Mouse (Mus musculus): ENCODE results near the gene Irf8. TPM values are rescaled to one million over a fixed set of nuclear protein-coding genes. Genes with fewer than 3 reads are reported as not detected.
A peak's percentile ranks its signal among the peaks of the same experiment; 100 is the strongest.
"Not testable (repeated sequence)": the region's sequence is repeated elsewhere in the genome, so short reads cannot be mapped to it uniquely, and the experiment has no call there.

The Irf8 gene
- polyA plus RNA-seq, 1 experiment from 2014 or later: 25.4 TPM

GRCm38 (mm10) chr8:120792710-120793109, 56.6 kb downstream of the Irf8 start:
- H3K9me3 ChIP-seq (replicated peaks; ENCODE audit: control insufficient read depth, low read length): no peaks in the 10 kb centered on the region
- H3K9ac ChIP-seq (ENCODE audit: low read length): no peak overlapping the region
- H3K4me3 ChIP-seq (replicated peaks; ENCODE audit: low read length): no peak overlapping the region
- no peak overlapping the region for H3K4me2 ChIP-seq (ENCODE audit: low read depth, low read length)
- WGBS: 85% methylated on average over 15 of the region's 15 CpGs
- H3K36me3 ChIP-seq (ENCODE audit: control insufficient read depth, insufficient read depth, low read length): no peaks in the 10 kb centered on the region
- no peak for ATAC-seq (ENCODE audit: insufficient read depth, low FRiP score)
- H3K27me3 ChIP-seq (ENCODE audit: control insufficient read depth, insufficient read depth, low read length): no peaks in the 10 kb centered on the region; the same call in 1 of the 2 replicates
- peaks cover 2% of the 10 kb centered on the region; the same call in 1 of the 2 replicates for H3K4me1 ChIP-seq (ENCODE audit: control insufficient read depth, insufficient read depth, low read length)
- H3K27ac ChIP-seq (ENCODE audit: low read length): no peak overlapping the region

DNA sequence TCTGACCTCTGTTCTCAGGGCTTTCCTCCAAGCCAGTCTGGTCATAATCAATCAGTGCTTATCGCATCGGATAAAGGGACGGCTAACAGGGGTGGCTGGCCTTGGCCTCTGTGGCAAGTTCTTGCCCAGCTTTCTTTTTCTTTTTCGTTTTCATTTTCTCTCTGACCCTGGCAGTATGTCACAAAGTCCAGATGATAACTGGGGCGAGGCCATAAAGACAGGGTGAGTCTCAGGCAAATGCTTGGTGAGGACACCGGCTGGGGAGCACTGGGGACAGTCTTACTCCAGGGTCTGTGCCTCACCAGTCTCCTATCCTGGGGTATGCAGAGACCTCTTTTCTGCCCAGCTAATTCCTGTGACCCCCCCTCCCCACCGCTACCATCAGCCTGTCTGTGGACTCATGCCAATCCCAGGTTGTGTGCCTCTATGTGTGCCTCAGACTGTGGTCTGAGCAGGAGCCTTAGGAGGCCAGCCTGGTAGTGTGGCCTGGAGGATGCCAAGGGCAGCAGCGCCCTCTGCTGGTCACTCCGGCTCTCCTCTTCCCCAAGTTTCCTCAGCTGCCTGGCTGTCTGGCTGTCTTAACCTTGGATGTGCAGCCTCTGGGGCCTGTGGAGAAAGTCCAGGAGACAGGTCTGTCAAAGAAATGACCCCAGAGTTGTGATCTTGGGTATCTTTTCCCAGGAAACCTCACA, 59.9 kb downstream of the Irf8 start:
- ATAC-seq (ENCODE audit: insufficient read depth, low FRiP score): peak; percentile 76

DNA sequence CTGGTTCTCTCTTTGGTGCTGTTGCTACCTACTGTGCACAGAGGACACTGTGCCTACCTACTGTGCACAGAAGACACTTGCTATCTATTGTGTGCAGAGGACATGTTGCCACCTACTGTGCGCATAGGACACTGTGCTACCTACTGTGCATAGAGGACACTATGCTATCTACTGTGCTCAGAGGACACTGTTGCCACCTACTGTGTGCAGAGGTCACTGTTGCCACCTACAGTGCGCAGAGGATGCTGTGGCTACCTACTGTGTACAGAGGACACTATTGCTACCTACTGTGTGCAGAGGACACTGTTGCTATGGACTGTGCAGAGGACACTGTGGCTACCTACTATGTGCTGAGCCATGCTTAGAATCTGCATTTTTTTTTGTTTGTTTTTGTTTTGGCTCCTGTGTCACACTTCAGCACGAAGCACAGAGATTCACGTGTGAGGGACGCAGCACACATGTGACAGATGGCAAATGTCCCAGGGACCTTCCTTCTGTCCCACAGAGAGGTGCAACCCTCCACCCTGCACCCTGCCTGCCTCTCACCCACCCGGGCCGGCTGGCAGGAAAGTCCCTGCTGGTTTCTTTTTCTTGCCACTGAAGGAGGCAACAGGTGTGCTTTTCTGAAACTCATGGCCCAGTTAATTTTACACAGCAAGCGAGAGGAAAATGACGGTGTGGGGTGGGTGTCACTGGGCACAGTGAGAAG, 61.0 kb downstream of the Irf8 start:
- H3K27me3 ChIP-seq (ENCODE audit: control insufficient read depth, insufficient read depth, low read length): peaks cover 4% of the 10 kb centered on the region; the same call in 1 of the 2 replicates
- H3K4me1 ChIP-seq (ENCODE audit: control insufficient read depth, insufficient read depth, low read length): no peaks in the 10 kb centered on the region
- no peak overlapping the region for H3K4me3 ChIP-seq (replicated peaks; ENCODE audit: low read length)
- no peaks in the 10 kb centered on the region for H3K9me3 ChIP-seq (replicated peaks; ENCODE audit: control insufficient read depth, low read length)
- no peak overlapping the region for H3K4me2 ChIP-seq (ENCODE audit: low read depth, low read length)
- WGBS: 81% methylated on average over 9 of the region's 9 CpGs
- no peak overlapping the region for H3K9ac ChIP-seq (ENCODE audit: low read length)
- H3K27ac ChIP-seq (ENCODE audit: low read length): no peak overlapping the region
- H3K36me3 ChIP-seq (ENCODE audit: control insufficient read depth, insufficient read depth, low read length): no peaks in the 10 kb centered on the region
- ATAC-seq (ENCODE audit: insufficient read depth, low FRiP score): no peak

More for the DNA sequence above, 59.9 kb downstream of the Irf8 start:
- Histone ChIP-seq H3K27me3 (ENCODE audit: control insufficient read depth, insufficient read depth, low read length) (no peaks in the 10 kb centered on the region), H3K27ac (ENCODE audit: low read length) (no peak overlapping the region), H3K9me3 (replicated peaks; ENCODE audit: control insufficient read depth, low read length) (no peaks in the 10 kb centered on the region), H3K4me3 (replicated peaks; ENCODE audit: low read length) (no peak overlapping the region), H3K36me3 (ENCODE audit: control insufficient read depth, insufficient read depth, low read length) (no peaks in the 10 kb centered on the region), H3K4me1 (ENCODE audit: control insufficient read depth, insufficient read depth, low read length) (no peaks in the 10 kb centered on the region), H3K9ac (ENCODE audit: low read length) (no peak overlapping the region), H3K4me2 (ENCODE audit: low read depth, low read length) (no peak overlapping the region)
- 40% methylated on average over 9 of the region's 9 CpGs for WGBS

DNA sequence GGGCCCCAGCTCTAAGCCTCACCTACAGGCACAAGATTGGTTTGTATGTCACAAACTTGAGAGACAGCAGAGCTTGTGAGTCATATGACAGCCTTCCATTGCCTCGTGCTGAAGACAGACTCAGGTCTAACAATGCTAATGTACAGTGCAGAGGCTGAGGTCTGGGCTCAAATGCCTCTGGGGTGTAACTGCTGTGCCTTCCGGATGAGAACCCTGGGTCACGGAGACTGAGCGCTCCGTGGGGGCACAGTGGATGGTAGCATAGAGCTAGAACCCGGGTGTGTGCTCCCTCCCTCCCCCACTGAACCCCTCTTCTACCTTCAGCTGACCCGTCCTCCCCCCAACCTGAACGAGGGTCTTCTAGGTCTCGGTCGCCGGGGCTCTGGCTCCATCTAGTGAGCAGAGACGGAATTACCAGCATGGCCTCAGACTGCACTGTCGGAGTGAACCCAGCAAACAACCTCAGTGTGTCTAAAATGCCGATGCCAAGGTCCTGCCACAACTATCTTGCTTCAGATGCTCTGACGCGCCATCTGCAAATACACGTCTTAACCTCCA, 64.2 kb downstream of the Irf8 start:
- Histone ChIP-seq H3K4me2 (ENCODE audit: low read depth, low read length) (peak overlapping the region; percentile 24; the same call in 1 of the 2 replicates), H3K27ac (ENCODE audit: low read length) (no peak overlapping the region)
- no peak for ATAC-seq (ENCODE audit: insufficient read depth, low FRiP score)

GRCm38 (mm10) chr8:120803661-120804375, 67.7 kb downstream of the Irf8 start:
- not testable (repeated sequence) for ATAC-seq (ENCODE audit: insufficient read depth, low FRiP score)

More for the DNA sequence above, 64.2 kb downstream of the Irf8 start:
- H3K36me3 ChIP-seq (ENCODE audit: control insufficient read depth, insufficient read depth, low read length): no peaks in the 10 kb centered on the region
- no peaks in the 10 kb centered on the region for H3K4me1 ChIP-seq (ENCODE audit: control insufficient read depth, insufficient read depth, low read length)
- H3K27me3 ChIP-seq (ENCODE audit: control insufficient read depth, insufficient read depth, low read length): peaks cover 4% of the 10 kb centered on the region; the same call in 1 of the 2 replicates
- peak overlapping the region; percentile 5; the same call in 1 of the 2 replicates for H3K9ac ChIP-seq (ENCODE audit: low read length)
- no peaks in the 10 kb centered on the region for H3K9me3 ChIP-seq (replicated peaks; ENCODE audit: control insufficient read depth, low read length)
- 9% methylated on average over 17 of the region's 17 CpGs for WGBS
- no peak overlapping the region for H3K4me3 ChIP-seq (replicated peaks; ENCODE audit: low read length)

GRCm38 (mm10) chr8:120804741-120805140, 68.6 kb downstream of the Irf8 start:
- Histone ChIP-seq H3K9ac (ENCODE audit: low read length) (no peak overlapping the region), H3K4me1 (ENCODE audit: control insufficient read depth, insufficient read depth, low read length) (no peaks in the 10 kb centered on the region), H3K4me2 (ENCODE audit: low read depth, low read length) (no peak overlapping the region), H3K27me3 (ENCODE audit: control insufficient read depth, insufficient read depth, low read length) (peaks cover 4% of the 10 kb centered on the region; the same call in 1 of the 2 replicates), H3K9me3 (replicated peaks; ENCODE audit: control insufficient read depth, low read length) (no peaks in the 10 kb centered on the region), H3K36me3 (ENCODE audit: control insufficient read depth, insufficient read depth, low read length) (no peaks in the 10 kb centered on the region), H3K27ac (ENCODE audit: low read length) (no peak overlapping the region), H3K4me3 (replicated peaks; ENCODE audit: low read length) (no peak overlapping the region)
- no peak for ATAC-seq (ENCODE audit: insufficient read depth, low FRiP score)
- WGBS: 74% methylated on average over 3 of the region's 3 CpGs

More at GRCm38 (mm10) chr8:120803661-120804375, 67.7 kb downstream of the Irf8 start:
- not testable (repeated sequence) for H3K27me3 ChIP-seq (ENCODE audit: control insufficient read depth, insufficient read depth, low read length); H3K4me3 ChIP-seq (replicated peaks; ENCODE audit: low read length); H3K9me3 ChIP-seq (replicated peaks; ENCODE audit: control insufficient read depth, low read length); H3K4me2 ChIP-seq (ENCODE audit: low read depth, low read length); H3K36me3 ChIP-seq (ENCODE audit: control insufficient read depth, insufficient read depth, low read length); H3K27ac ChIP-seq (ENCODE audit: low read length); H3K4me1 ChIP-seq (ENCODE audit: control insufficient read depth, insufficient read depth, low read length); H3K9ac ChIP-seq (ENCODE audit: low read length)
- WGBS: 57% methylated on average over 6 of the region's 6 CpGs

Other genes starting within 250 kb of the Irf8 start
- gene Gins2, start 147.1 kb upstream of the Irf8 start, polyA plus RNA-seq (2015; fragmentation: Nextera tagmentation; extraction: Ambion mirVana): 76.4 and 76.5 TPM in 2 replicates
- 3.4 TPM in 2 replicates for gene 1190005I06Rik, start 88.7 kb upstream of the Irf8 start, polyA plus RNA-seq (2015; fragmentation: Nextera tagmentation; extraction: Ambion mirVana)
- gene Gm27021, start 68.3 kb upstream of the Irf8 start, polyA plus RNA-seq (2015; fragmentation: Nextera tagmentation; extraction: Ambion mirVana): 1.9 and 2.0 TPM in 2 replicates
- gene Cox4i1, start 68.1 kb upstream of the Irf8 start, polyA plus RNA-seq (2015; fragmentation: Nextera tagmentation; extraction: Ambion mirVana): 1,110 and 1,163 TPM in 2 replicates
- 215 TPM in 2 replicates for gene Emc8, start 67.8 kb upstream of the Irf8 start, polyA plus RNA-seq (2015; fragmentation: Nextera tagmentation; extraction: Ambion mirVana)

Data from stomach, embryonic 16.5 days (tissue).